Comparison of ENCODE assay signal across 16 mouse cellular contexts in genomic region chr4:10344147-10344546, GRCm38 (mm10).
A peak's percentile ranks its signal among the peaks of the same experiment; 100 is the strongest.
DNase-seq lines count a peak whose midpoint lies in the region; TF ChIP-seq lines count a peak whose summit lies in the region.
"Had no signal": no experiment of that assay in that cellular context is flagged by ENCODE, and none has a peak within 500 bp of the region (broad histone marks: within the 10 kb centered on the region; RNA-seq: fewer than 3 reads in every experiment).

No protein-coding gene starts in this region.

- H3K36me3 ChIP-seq in CH12.LX (replicated peaks in 1 of 2; ENCODE audit: control insufficient read depth in 1 of 2, insufficient read depth in 1 of 2, low read length in 1 of 2): no peaks in the 10 kb centered on the region
- H3K36me3 ChIP-seq: G1E had no signal

- peaks cover 3% of the 10 kb centered on the region for H3K9me3 ChIP-seq in CH12.LX (replicated peaks; ENCODE audit: low read length)
- H3K9me3 ChIP-seq: G1E had no signal

- no peak overlapping the region for H3K27ac ChIP-seq in CH12.LX (ENCODE audit: insufficient read depth, low read depth)

- no peak for TF ChIP-seq RAD21 in CH12.LX (IDR thresholded peaks at IDR 0.05; ENCODE audit: low read depth, low read length)

- no peaks in the 10 kb centered on the region for H3K79me2 ChIP-seq in CH12.LX (replicated peaks; ENCODE audit: control insufficient read depth, extremely low read depth, insufficient read depth, poor library complexity, severe bottlenecking)

- no peaks in the 10 kb centered on the region for H3K27me3 ChIP-seq in CH12.LX (replicated peaks)
- H3K27me3 ChIP-seq: Patski had no signal

- dilution Hi-C loops in CH12.LX (cut with MboI; ENCODE audit: extremely low pct_ligation_motif_present, extremely low pct_unique_long_range_greater_than_20kb, low sequenced_read_pairs): no loop called here

- peak; percentile 58; the same call in 1 of the 2 replicates for TF ChIP-seq EP300 in CH12.LX (IDR thresholded peaks at IDR 0.05; ENCODE audit: low read length)

- no peak for DNase-seq in CH12.LX (ENCODE audit: extremely low read depth)
- no peak for DNase-seq in layer of hippocampus, adult 11-12 months (ENCODE audit: low spot score)
- DNase-seq: adrenal gland, adult 2 months; adrenal gland, adult 8-10 months; adrenal gland, postnatal 10 days; adrenal gland, postnatal 14 days; adrenal gland, postnatal 25 days; adrenal gland, postnatal 36 days; B cell, adult 2 months; cerebellum, adult 11 months; cerebellum, adult 11-12 months; cerebellum, adult 18-20 months; cerebellum, adult 2 months; cerebellum, adult 8-10 months had no signal

- no peak overlapping the region for H3K4me3 ChIP-seq in CH12.LX (replicated peaks in 1 of 3; ENCODE audit: low read depth in 2 of 3, low read length in 2 of 3, poor library complexity in 1 of 3)

- H3K4me2 ChIP-seq in CH12.LX (ENCODE audit: insufficient read depth, low read depth, poor library complexity, severe bottlenecking): no peak overlapping the region

- no peak for TF ChIP-seq POLR2A in CH12.LX (IDR thresholded peaks at IDR 0.05; ENCODE audit: low read depth, low read length)

- peaks cover 0 to 24% of the 10 kb centered on the region in 2 experiments; a peak in 2 of 4 replicates for H3K4me1 ChIP-seq in CH12.LX (ENCODE audit: control insufficient read depth in 1 of 2, insufficient read depth in 2 of 2)

- in situ Hi-C loops in CH12.LX (cut with MboI; ENCODE audit: low pct_ligation_motif_present, low pct_unique_long_range_greater_than_20kb, low sequenced_read_pairs): no loop called here

- TF ChIP-seq CTCF in CH12.LX (conservative IDR thresholded peaks at IDR 0.05 in 1 of 2, IDR thresholded peaks at IDR 0.05 in 1 of 2; ENCODE audit: low read depth in 2 of 2, low read length in 2 of 2): no peak

- no peak overlapping the region for H3K9ac ChIP-seq in CH12.LX (ENCODE audit: insufficient read depth, low read depth)

TF ChIP-seq in CH12.LX, 34 proteins besides CTCF, POLR2A, EP300 and RAD21:
- peak; percentile 21; the same call in 1 of the 2 replicates for TF ChIP-seq JUN (IDR thresholded peaks at IDR 0.05; ENCODE audit: insufficient read depth, low read depth, low read length)
- no peak for TF ChIP-seq RCOR1 (conservative IDR thresholded peaks at IDR 0.05; ENCODE audit: low read depth, low read length)
- peak; percentile 77 for TF ChIP-seq JUND (conservative IDR thresholded peaks at IDR 0.05; ENCODE audit: low read depth, low read length)
- TF ChIP-seq MYC (IDR thresholded peaks at IDR 0.05; ENCODE audit: low read depth, low read length): no peak
- TF ChIP-seq USF2 (conservative IDR thresholded peaks at IDR 0.05; ENCODE audit: low read depth, low read length): no peak
- no peak for TF ChIP-seq HCFC1 (IDR thresholded peaks at IDR 0.05; ENCODE audit: low read depth, low read length)
- TF ChIP-seq SMC3 (IDR thresholded peaks at IDR 0.05; ENCODE audit: low read depth, low read length): no peak
- no peak for TF ChIP-seq ZMIZ1 (IDR thresholded peaks at IDR 0.05; ENCODE audit: low read depth, low read length)
- peak; percentile 65; the same call in 1 of the 2 replicates for TF ChIP-seq IRF4 (IDR thresholded peaks at IDR 0.05; ENCODE audit: low read depth, low read length)
- no peak for TF ChIP-seq MAX (IDR thresholded peaks at IDR 0.05; ENCODE audit: low read length)
- no peak for TF ChIP-seq MXI1 (IDR thresholded peaks at IDR 0.05; ENCODE audit: low read depth, low read length)
TF ChIP-seq in CH12.LX: peak in this region for 3.
